Mouse (Mus musculus) thymus, postnatal 25 days (tissue): ENCODE data around the gene Srpr.

Source experiments
- DNase-seq: peaks from one replicate; pipeline ENCODE4 v3.0.0; 2022

Gene Srpr

GRCm38 (mm10) chr9:35192983-35193542 is 6.9 kb upstream of the Srpr start:
- DNase-seq: no peak

GRCm38 (mm10) chr9:35194048-35194447 is 5.9 kb upstream of the Srpr start:
- no peak for DNase-seq

GRCm38 (mm10) chr9:35197625-35198024 is 2.4 kb upstream of the Srpr start:
- no peak for DNase-seq

GRCm38 (mm10) chr9:35198351-35198750 is 1.6 kb upstream of the Srpr start:
- no peak for DNase-seq

GRCm38 (mm10) chr9:35198945-35199771 is 817 bp upstream of the Srpr start:
- no peak for DNase-seq

- DNase-seq: no peak
These were observed 620 bp downstream of the Srpr start for GRCm38 (mm10) chr9:35200529-35201060.

GRCm38 (mm10) chr9:35203536-35203935 is 3.6 kb downstream of the Srpr start:
- DNase-seq: no peak

GRCm38 (mm10) chr9:35204421-35204820 is 4.4 kb downstream of the Srpr start:
- no peak for DNase-seq

GRCm38 (mm10) chr9:35210542-35211474 is 10.8 kb downstream of the Srpr start, which contains the start of gene Foxred1:
TSS of gene Foxred1 (minus strand) at chr9:35211055.
- peak; percentile 99 for DNase-seq

GRCm38 (mm10) chr9:35211573-35212511 is 11.9 kb downstream of the Srpr start:
- DNase-seq: no peak

GRCm38 (mm10) chr9:35217963-35218362 is 18.0 kb downstream of the Srpr start:
- DNase-seq: no peak

- no peak for DNase-seq
These were observed 23.5 kb downstream of the Srpr start for GRCm38 (mm10) chr9:35223466-35223865.

- DNase-seq: no peak
These were observed 28.7 kb downstream of the Srpr start for GRCm38 (mm10) chr9:35228671-35229070.

- DNase-seq: no peak
These were observed 36.0 kb downstream of the Srpr start for GRCm38 (mm10) chr9:35235996-35236395.

- DNase-seq: no peak
These were observed 38.4 kb downstream of the Srpr start for GRCm38 (mm10) chr9:35238371-35238770.

- DNase-seq: no peak
These were observed 39.1 kb downstream of the Srpr start for GRCm38 (mm10) chr9:35238915-35239571.

GRCm38 (mm10) chr9:35239734-35240133 is 39.8 kb downstream of the Srpr start:
- no peak for DNase-seq

- DNase-seq: no peak
These were observed 47.4 kb downstream of the Srpr start for GRCm38 (mm10) chr9:35247405-35247804.

- no peak for DNase-seq
These were observed 49.5 kb downstream of the Srpr start for GRCm38 (mm10) chr9:35249476-35249875.

GRCm38 (mm10) chr9:35257365-35257764 is 57.4 kb downstream of the Srpr start:
- no peak for DNase-seq

- DNase-seq: no peak
These were observed 62.4 kb downstream of the Srpr start for GRCm38 (mm10) chr9:35262418-35262817.
